Mouse (Mus musculus) kidney, embryonic 16.5 days (tissue): ENCODE data around the gene Map4k5. TPM values are rescaled to one million over a fixed set of nuclear protein-coding genes. Genes with fewer than 3 reads are reported as not detected.
A peak's percentile ranks its signal among the peaks of the same experiment; 100 is the strongest.

Experiments
- ATAC-seq: fragments of 200-750 bp; cut with Nextera tagmentation; 2 replicates; pipeline ENCODE4 v1.8.0; 2017; ENCODE audit warnings: moderate TSS enrichment; ENCODE audit not compliant: low FRiP score, low TSS enrichment
- H3K27ac ChIP-seq: fragments of 300-500 bp; sonication (generic); 2 replicates; pipeline ENCODE4 v1.5.1; 2014; ENCODE audit warnings: low read length
- H3K27me3 ChIP-seq: fragments of 300-500 bp; sonication (generic); 2 replicates; pipeline ENCODE4 v1.6.1; 2014; ENCODE audit warnings: low read length, control low read depth, mixed read lengths; ENCODE audit not compliant: insufficient read depth
- H3K36me3 ChIP-seq: fragments of 300-500 bp; sonication (generic); 2 replicates; pipeline ENCODE4 v1.6.1; 2014; ENCODE audit warnings: low read length, control low read depth, mixed read lengths; ENCODE audit not compliant: insufficient read depth
- H3K4me1 ChIP-seq: fragments of 300-500 bp; sonication (generic); 2 replicates; pipeline ENCODE4 v1.6.1; 2014; ENCODE audit warnings: low read length, control low read depth, mixed read lengths; ENCODE audit not compliant: insufficient read depth
- H3K4me2 ChIP-seq: fragments of 300-500 bp; sonication (generic); replicated peaks from 2 replicates; pipeline ENCODE4 v1.6.1; 2014; ENCODE audit warnings: low read depth, low read length
- H3K4me3 ChIP-seq: fragments of 300-500 bp; sonication (generic); 2 replicates; pipeline ENCODE4 v1.5.1; 2014; ENCODE audit warnings: mild to moderate bottlenecking, low read length
- H3K9ac ChIP-seq: fragments of 300-500 bp; sonication (generic); replicated peaks from 2 replicates; pipeline ENCODE4 v1.6.1; 2014; ENCODE audit warnings: low read length
- H3K9me3 ChIP-seq: fragments of 300-500 bp; sonication (generic); 2 replicates; pipeline ENCODE4 v1.6.1; 2016; ENCODE audit warnings: low read length, control low read depth
- WGBS: fragments of 180-500 bp; shearing (Covaris S2); extraction: QIAGEN DNeasy Blood & Tissue Kit; methylation state at CpG from one replicate; pipeline ENCODE4 v1.1.7; 2014; 5-methylcytosine and 5-hydroxymethylcytosine counted together
- polyA plus RNA-seq: library from polyadenylated mRNA; unstranded; fragments of >200 nt; fragmentation: Nextera tagmentation; extraction: Ambion mirVana; gene quantifications from 2 replicates; pipeline ENCODE4 v1.2.1, GENCODE M21; 2015

Map4k5 gene
- polyA plus RNA-seq, 1 experiment from 2014 or later, result 31.5 TPM

DNA sequence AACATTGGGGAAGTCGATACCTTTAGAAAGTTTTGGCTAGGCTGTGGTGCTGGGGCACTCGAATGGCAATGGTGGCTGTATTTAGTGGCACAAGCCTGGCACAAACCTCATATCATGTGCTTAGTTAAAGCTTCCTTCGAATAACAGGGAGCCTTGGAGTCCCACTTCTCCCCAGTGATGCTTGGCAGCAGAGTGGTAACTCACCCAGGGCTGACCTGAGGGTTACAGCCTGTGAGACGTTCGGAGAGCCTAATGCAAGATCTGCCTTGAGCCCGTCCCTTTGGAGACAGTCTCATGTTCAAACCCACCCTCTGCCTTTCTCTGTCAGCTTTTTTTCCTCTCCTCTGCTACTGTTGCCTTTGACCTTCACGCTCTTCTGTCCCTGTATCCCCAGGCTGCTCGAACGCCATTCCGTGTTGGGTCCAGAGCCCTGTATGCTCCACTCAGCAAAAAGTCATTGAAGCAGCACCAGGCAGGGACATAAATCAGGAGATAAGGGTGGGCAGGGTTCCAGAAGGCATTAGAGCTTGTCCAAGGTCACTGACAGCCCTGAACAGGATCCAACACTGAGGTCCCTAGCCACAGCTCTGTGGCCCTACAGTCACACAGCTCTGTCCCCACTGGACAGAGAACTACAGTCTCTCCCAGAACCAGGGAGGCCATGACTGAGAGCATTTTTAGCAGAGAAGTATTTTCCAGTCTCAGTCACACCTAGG, 110.9 kb downstream of the Map4k5 start:
- ATAC-seq, result peak; percentile 95

DNA sequence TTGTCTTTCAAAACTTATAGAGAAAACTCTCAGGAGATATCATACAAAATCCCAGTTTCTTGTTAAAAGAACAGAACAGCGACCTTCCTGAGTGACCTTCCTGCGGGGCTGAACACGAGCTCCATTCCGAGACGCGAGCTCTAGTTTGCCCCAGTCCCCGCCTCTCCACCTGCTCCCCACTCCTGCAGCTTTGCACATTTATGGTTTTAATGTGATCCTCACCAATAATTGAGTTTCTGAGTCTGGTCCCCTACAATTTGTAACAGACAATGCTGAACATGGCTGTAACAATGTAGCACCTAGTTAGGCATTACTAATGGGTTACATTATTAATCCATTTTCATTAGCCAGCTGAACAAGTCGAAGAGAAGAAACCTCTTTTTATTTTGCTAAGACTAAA, 111.5 kb downstream of the Map4k5 start:
- Histone ChIP-seq H3K27ac (peak overlapping the region; percentile 97), H3K9ac (no peak overlapping the region), H3K4me3 (no peak overlapping the region), H3K9me3 (no peaks in the 10 kb centered on the region), H3K27me3 (no peaks in the 10 kb centered on the region), H3K36me3 (no peaks in the 10 kb centered on the region), H3K4me2 (no peak overlapping the region), H3K4me1 (peaks cover 42% of the 10 kb centered on the region)
- 60% methylated on average over 8 of the region's 8 CpGs for WGBS
- ATAC-seq, result peak; percentile 23; the same call in 1 of the 2 replicates

More for the DNA sequence above, 110.9 kb downstream of the Map4k5 start:
- Histone ChIP-seq H3K9ac (peak overlapping the region; percentile 38; the same call in 1 of the 2 replicates), H3K4me2 (no peak overlapping the region), H3K27me3 (no peaks in the 10 kb centered on the region), H3K36me3 (no peaks in the 10 kb centered on the region), H3K9me3 (no peaks in the 10 kb centered on the region), H3K27ac (peak overlapping the region; percentile 97), H3K4me3 (no peak overlapping the region), H3K4me1 (peaks cover 36% of the 10 kb centered on the region)
- WGBS, result 27% methylated on average over 10 of the region's 10 CpGs

DNA sequence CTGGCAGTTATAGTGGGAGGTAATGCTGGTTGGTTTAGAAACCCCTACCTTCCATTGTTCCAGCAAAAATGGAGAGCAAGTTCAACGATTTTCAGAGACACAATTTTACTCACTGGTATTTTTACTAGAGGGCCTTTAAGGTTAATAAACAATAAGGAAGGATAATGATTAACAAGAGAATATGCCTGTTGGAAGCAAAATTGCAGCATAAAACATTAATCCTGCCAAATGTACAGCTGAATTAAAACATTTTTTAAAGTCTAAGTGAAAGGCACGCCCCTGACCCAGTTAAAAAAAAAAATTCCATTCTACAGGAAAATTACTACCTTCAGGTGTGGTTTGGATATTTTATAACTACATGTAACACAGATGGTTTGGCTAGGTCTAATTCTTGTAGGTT, 115.0 kb downstream of the Map4k5 start:
- Histone ChIP-seq H3K4me3 (no peak overlapping the region), H3K9me3 (no peaks in the 10 kb centered on the region), H3K27ac (peak overlapping the region; percentile 97), H3K36me3 (no peaks in the 10 kb centered on the region), H3K4me2 (no peak overlapping the region), H3K27me3 (no peaks in the 10 kb centered on the region), H3K9ac (no peak overlapping the region; the same call in 1 of the 2 replicates), H3K4me1 (peaks cover 43% of the 10 kb centered on the region)
- WGBS, result 60% methylated on average over 2 of the region's 2 CpGs
- no peak for ATAC-seq

DNA sequence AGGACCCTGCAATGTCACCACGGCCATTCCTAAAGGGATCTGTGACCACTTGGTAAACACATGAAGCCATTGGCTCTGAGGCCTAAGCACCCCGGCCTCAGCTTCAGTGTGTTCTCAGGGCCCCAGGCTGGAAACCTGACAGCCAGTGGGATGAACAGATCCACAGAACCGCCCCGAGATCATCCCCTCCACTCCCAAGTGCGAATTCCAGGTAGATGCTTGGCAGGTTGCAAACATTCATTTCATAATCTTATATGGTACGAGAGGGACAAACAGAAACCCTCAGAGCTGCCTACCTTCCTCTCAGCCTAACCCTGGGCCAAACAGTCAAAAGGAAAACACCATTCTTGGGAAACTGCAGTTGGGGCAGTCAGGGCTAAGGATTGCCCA, 115.7 kb downstream of the Map4k5 start:
- no peak overlapping the region for H3K4me2 ChIP-seq
- H3K4me3 ChIP-seq, result no peak overlapping the region
- peak overlapping the region; percentile 49 for H3K9ac ChIP-seq
- H3K27me3 ChIP-seq, result no peaks in the 10 kb centered on the region
- peak overlapping the region; percentile 97 for H3K27ac ChIP-seq
- peaks cover 37% of the 10 kb centered on the region for H3K4me1 ChIP-seq
- no peaks in the 10 kb centered on the region for H3K36me3 ChIP-seq
- ATAC-seq, result no peak
- H3K9me3 ChIP-seq, result no peaks in the 10 kb centered on the region
- WGBS, result 85% methylated on average over 6 of the region's 6 CpGs

DNA sequence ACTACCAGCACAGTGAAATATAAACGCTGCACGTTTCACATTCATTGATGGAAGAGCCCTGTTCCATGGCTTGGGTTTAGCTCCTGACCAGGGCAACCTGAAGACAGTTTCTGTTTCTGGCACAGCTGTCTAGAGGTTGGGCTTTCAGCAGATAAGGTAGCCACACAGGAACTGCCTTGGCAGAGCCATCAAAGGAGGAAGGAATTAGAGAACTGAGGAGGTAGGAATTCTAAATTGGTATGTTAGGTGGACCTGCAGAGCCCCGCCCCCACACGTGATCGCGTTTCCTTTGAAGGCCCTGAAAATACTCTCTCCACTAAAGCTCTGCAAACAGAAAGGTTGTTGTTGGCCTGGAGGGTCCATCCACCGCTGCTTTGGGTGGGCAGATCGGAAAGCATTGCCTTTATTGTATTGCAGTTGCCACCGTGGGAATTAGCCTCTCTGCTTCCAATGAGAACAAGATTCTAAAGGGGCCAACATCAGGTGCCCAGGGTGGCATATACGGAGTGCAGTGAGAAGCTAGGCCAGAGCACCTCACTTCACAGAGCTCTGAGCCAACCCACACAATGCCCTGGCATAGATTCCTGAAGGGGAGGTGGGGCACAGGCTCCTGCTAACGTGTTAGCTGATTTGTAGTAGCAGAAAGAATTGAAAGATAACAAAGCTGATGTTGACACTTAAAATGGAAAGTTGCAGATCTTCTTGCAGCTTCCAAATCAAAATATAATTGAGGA, 116.2 kb downstream of the Map4k5 start:
- no peaks in the 10 kb centered on the region for H3K36me3 ChIP-seq
- no peak overlapping the region for H3K4me2 ChIP-seq
- WGBS, result 55% methylated on average over 11 of the region's 11 CpGs
- no peaks in the 10 kb centered on the region for H3K27me3 ChIP-seq
- H3K4me3 ChIP-seq, result no peak overlapping the region
- H3K9me3 ChIP-seq, result no peaks in the 10 kb centered on the region
- peaks cover 31% of the 10 kb centered on the region for H3K4me1 ChIP-seq
- no peak overlapping the region; the same call in 1 of the 2 replicates for H3K9ac ChIP-seq
- peak overlapping the region; percentile 97 for H3K27ac ChIP-seq
- ATAC-seq, result 0 out of 2 replicates have a peak, but pooled peaks have one; percentile 8

DNA sequence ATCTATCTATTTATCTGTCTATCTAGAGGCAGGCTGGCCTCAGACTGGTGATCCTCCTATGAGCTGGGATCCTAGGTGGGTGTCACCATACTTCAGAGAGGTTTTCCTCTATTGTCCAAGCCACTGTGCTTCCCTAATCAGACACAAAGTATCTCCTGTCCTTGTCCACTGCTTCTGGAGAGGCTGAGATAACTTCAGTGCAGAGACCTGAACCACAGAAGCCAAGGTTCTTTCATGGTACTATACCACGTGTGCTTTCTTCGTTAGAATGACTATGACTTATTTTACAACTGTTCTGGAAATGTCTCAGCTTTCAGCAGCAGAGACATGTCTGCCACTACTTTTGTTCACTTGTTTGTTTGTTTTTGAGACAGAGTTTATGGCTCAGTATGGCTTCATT, 124.2 kb downstream of the Map4k5 start:
- Histone ChIP-seq H3K9ac (no peak overlapping the region), H3K4me2 (no peak overlapping the region), H3K36me3 (no peaks in the 10 kb centered on the region), H3K4me1 (peaks cover 15% of the 10 kb centered on the region), H3K27me3 (no peaks in the 10 kb centered on the region), H3K27ac (no peak overlapping the region), H3K9me3 (no peaks in the 10 kb centered on the region), H3K4me3 (no peak overlapping the region)
- 33% methylated on average over 2 of the region's 2 CpGs for WGBS
- ATAC-seq, result no peak

DNA sequence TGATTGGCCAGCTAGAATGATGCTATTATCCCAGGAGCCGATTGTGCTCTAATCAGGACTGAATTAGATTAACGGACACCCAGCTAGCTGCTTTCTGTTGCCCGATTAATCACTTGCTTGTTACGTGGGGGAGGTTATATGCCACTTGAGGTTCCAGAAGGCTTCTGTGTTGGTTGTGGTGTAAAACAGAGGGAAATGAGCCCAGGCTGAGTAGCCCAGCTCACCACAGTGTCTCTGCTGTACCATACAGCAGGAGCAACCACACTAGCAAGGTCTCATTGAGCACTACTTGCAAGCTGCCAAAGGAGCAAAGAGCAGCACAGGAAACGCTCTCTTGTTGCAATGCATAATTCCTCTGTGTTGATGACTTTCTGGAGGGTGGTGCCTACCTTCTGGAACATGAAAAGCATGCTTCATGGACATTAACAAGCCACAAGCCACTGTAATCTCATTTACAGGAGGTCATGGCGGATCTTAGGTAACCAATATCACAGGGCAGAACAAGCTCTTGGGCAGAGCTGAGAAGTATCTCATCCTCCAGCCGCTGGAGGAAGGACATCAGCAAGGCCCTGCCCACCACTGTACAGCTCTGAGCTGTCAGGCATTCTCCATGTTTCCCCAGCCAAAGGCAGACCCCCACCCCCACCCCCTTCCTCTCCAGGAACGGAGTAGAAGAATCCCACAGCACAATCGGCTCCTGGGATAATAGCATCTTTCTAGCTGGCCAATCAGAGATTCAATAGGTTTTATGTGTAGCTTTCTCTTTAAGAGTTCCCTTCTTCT, 125.3 kb downstream of the Map4k5 start:
- 50% methylated on average over 9 of the region's 9 CpGs for WGBS
- Histone ChIP-seq H3K27ac (no peak overlapping the region), H3K4me1 (peaks cover 15% of the 10 kb centered on the region), H3K9ac (no peak overlapping the region), H3K27me3 (no peaks in the 10 kb centered on the region), H3K4me2 (no peak overlapping the region), H3K4me3 (no peak overlapping the region), H3K9me3 (no peaks in the 10 kb centered on the region), H3K36me3 (no peaks in the 10 kb centered on the region; the same call in 1 of the 2 replicates)
- ATAC-seq, result no peak

DNA sequence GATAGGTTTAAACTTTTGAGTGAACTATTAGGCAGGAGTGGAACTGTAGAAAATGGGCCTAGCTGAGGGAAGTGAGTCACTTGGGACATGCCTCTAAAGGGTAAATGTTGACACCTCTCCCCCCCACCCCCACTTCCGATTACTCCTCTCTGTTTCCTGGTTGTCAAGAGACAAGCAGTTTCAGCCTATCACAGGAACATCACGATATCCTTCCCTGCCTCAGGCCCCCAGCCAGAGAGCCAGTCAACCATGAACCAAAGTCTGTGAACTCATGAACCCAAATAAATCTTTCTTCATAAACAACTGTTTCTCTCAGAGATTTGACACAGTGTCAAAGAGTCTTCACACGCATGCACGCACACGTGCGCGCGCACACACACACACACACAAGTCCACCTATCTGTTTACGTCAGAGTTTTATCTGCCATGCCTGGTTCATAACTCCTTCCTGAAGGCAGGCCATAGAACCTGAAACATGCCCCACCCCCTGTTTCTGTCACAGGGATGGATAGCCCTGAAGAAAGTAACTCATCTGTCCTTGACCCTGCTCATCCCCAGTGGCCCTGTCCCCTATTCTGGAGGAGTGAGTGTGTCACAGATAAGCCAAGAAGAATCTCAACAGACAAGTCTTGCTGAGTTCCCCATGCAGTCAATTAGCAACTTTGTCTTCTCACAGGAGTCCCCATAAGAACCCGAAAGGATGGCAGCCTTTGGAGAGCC, 126.7 kb downstream of the Map4k5 start:
- H3K36me3 ChIP-seq, result no peaks in the 10 kb centered on the region; the same call in 1 of the 2 replicates
- ATAC-seq, result peak; percentile 60
- peaks cover 15% of the 10 kb centered on the region for H3K4me1 ChIP-seq
- H3K4me3 ChIP-seq, result no peak overlapping the region
- H3K4me2 ChIP-seq, result no peak overlapping the region
- WGBS, result 51% methylated on average over 10 of the region's 10 CpGs
- no peaks in the 10 kb centered on the region for H3K27me3 ChIP-seq
- no peak overlapping the region for H3K9ac ChIP-seq
- no peaks in the 10 kb centered on the region for H3K9me3 ChIP-seq
- H3K27ac ChIP-seq, result no peak overlapping the region; the same call in 1 of the 2 replicates

DNA sequence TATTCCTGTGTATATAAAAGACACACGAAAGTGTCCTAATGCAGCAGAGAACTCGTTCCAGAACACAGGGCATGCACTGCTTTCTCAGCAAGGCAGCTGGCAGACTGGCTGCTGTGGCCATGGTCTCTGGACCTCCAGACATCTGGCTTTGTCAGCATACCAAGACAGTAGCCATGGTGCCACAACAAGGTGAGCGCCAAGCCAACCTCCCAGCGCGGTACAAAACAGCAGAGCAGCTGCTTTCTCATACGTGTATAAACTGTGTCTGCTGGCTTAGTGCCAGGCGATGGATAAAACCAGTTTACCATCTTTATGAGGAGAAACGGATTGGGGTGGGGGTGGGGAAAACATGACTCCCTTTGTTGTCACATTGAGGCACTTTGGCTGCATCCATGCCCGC, 127.5 kb downstream of the Map4k5 start:
- Histone ChIP-seq H3K9ac (no peak overlapping the region), H3K27me3 (no peaks in the 10 kb centered on the region), H3K4me3 (no peak overlapping the region), H3K4me2 (no peak overlapping the region), H3K9me3 (no peaks in the 10 kb centered on the region), H3K4me1 (peaks cover 18% of the 10 kb centered on the region), H3K27ac (no peak overlapping the region), H3K36me3 (no peaks in the 10 kb centered on the region; the same call in 1 of the 2 replicates)
- WGBS, result 78% methylated on average over 9 of the region's 9 CpGs
- ATAC-seq, result no peak
